Mouse (Mus musculus) erythroblast, embryonic 14.5 days (primary cell): ENCODE results near the gene Pla2g1b.

ENCODE experiments used
- GATA1 ChIP-seq: IDR thresholded peaks from 2 replicates; pipeline ENCODE4 v1.6.1; 2012; ENCODE audit warnings: low read length, inconsistent platforms, mixed read lengths
- TAL1 ChIP-seq: IDR thresholded peaks from 3 replicates; pipeline ENCODE4 v1.6.1; 2012; ENCODE audit warnings: low read length, inconsistent platforms, mixed read lengths

DNA sequence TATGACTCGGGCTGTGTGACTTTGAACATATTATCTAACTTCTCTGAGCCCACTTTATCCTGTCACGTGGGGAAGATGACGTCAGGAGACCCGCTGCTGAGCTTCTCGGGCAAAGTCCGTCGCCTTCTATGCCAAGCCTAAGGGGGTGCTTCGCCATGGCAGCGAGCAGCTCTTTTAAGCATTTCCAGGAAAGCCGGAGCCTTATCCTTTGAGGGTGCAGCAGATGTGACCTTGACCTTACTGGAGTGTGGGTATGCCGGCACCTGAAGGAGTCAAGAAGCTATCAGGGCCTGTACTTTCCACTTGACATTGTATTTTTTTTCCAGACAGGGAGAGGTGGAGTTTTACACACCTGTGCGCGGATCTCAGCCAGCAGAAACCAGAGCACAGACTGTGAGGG is 7.1 kb upstream of the Pla2g1b start:
- no peak for TF ChIP-seq TAL1
- no peak for TF ChIP-seq GATA1
